8 mouse cellular contexts compared by ENCODE assay signal in genomic region chr7:99535741-99536501, GRCm38 (mm10). TPM values are rescaled to one million over a fixed set of nuclear protein-coding genes. Genes with fewer than 3 reads are reported as not detected.
DNase-seq lines count a peak whose midpoint lies in the region; ATAC-seq and TF ChIP-seq lines count a peak whose summit lies in the region.

No protein-coding gene starts in this region.

- H3K27ac ChIP-seq in kidney, adult 2 months (ENCODE audit: insufficient read depth, low read depth, low read length): peak overlapping the region; percentile 57
- no peak overlapping the region for H3K27ac ChIP-seq in ES-Bruce4 (ENCODE audit: insufficient read depth, low read length)
- peak overlapping the region; percentile 75; the same call in 1 of the 2 replicates for H3K27ac ChIP-seq in embryonic facial prominence, embryonic 14.5 days (replicated peaks; ENCODE audit: low read depth, low read length)
- peak overlapping the region; percentile 93 for H3K27ac ChIP-seq in lung, postnatal 0 days (ENCODE audit: low read length)

- peak overlapping the region; percentile 95 for H3K4me2 ChIP-seq in embryonic facial prominence, embryonic 14.5 days (ENCODE audit: low read depth, low read length)
- peak overlapping the region; percentile 92 for H3K4me2 ChIP-seq in lung, postnatal 0 days (replicated peaks; ENCODE audit: low read depth, low read length)

- ATAC-seq in embryonic facial prominence, embryonic 14.5 days (ENCODE audit: low read depth): peak; percentile 17; the same call in 1 of the 2 replicates
- ATAC-seq in lung, postnatal 0 days: peak; percentile 29

- TF ChIP-seq POLR2A in kidney, adult 2 months (IDR thresholded peaks at IDR 0.05; ENCODE audit: low read depth, low read length): no peak
- TF ChIP-seq POLR2A in ES-Bruce4 (IDR thresholded peaks at IDR 0.05; ENCODE audit: insufficient read depth, low read length): no peak

- TF ChIP-seq CTCF in kidney, adult 2 months (conservative IDR thresholded peaks at IDR 0.05; ENCODE audit: insufficient read depth, insufficient read length, low read depth, low read length): no peak
- TF ChIP-seq CTCF in ES-Bruce4 (IDR thresholded peaks at IDR 0.05; ENCODE audit: low read depth, low read length): no peak
- no peak for TF ChIP-seq CTCF in lung, postnatal 0 days (IDR thresholded peaks at IDR 0.05)

- peak overlapping the region; percentile 41 for H3K9ac ChIP-seq in ES-Bruce4 (ENCODE audit: low read depth, poor library complexity, severe bottlenecking)
- H3K9ac ChIP-seq in embryonic facial prominence, embryonic 14.5 days (ENCODE audit: low read depth, low read length): peak overlapping the region; percentile 80
- H3K9ac ChIP-seq in lung, postnatal 0 days (replicated peaks; ENCODE audit: low read depth): peak overlapping the region; percentile 88

- H3K4me3 ChIP-seq in kidney, adult 2 months (ENCODE audit: insufficient read depth, low read depth, low read length): peak overlapping the region; percentile 74
- peak overlapping the region; percentile 56 for H3K4me3 ChIP-seq in ES-Bruce4 (ENCODE audit: low read depth, low read length)
- peak overlapping the region; percentile 72 for H3K4me3 ChIP-seq in embryonic facial prominence, embryonic 14.5 days (ENCODE audit: low read depth, low read length)
- peak overlapping the region; percentile 74 for H3K4me3 ChIP-seq in lung, postnatal 0 days (ENCODE audit: low read depth, low read length)

- WGBS in kidney, adult 2 months: 10% methylated on average over 46 of the region's 46 CpGs
- WGBS in embryonic facial prominence, embryonic 14.5 days: 11% methylated on average over 24 of the region's 46 CpGs
- 9% methylated on average over 42 of the region's 46 CpGs for WGBS in lung, postnatal 0 days

- H3K9me3 ChIP-seq in ES-Bruce4 (replicated peaks; ENCODE audit: control insufficient read depth, insufficient read depth, low read length, poor library complexity, severe bottlenecking): no peaks in the 10 kb centered on the region
- H3K9me3 ChIP-seq in embryonic facial prominence, embryonic 14.5 days (ENCODE audit: control insufficient read depth, low read length): no peaks in the 10 kb centered on the region
- no peaks in the 10 kb centered on the region for H3K9me3 ChIP-seq in lung, postnatal 0 days (ENCODE audit: low read length)

- DNase-seq in kidney, adult 2 months: no peak
- no peak for DNase-seq in kidney, postnatal 4 days
- DNase-seq in embryonic facial prominence, embryonic 14.5 days (ENCODE audit: low spot score): no peak
- peak; percentile 87 for DNase-seq in induced T-regulatory cell, adult 2 months (ENCODE audit: low read depth)
- DNase-seq in lung, postnatal 0 days (ENCODE audit: low spot score): peak; percentile 82
- DNase-seq in retina, embryonic 14.5 days (ENCODE audit: low spot score): peak; percentile 34
- DNase-seq in urinary bladder, adult 2 months (ENCODE audit: low spot score): no peak

- H3K4me1 ChIP-seq in kidney, adult 2 months (ENCODE audit: control insufficient read depth, insufficient read depth, low read length): peaks cover 20% of the 10 kb centered on the region
- peaks cover 12% of the 10 kb centered on the region for H3K4me1 ChIP-seq in ES-Bruce4 (ENCODE audit: control insufficient read depth, insufficient read depth, low read length)
- H3K4me1 ChIP-seq in embryonic facial prominence, embryonic 14.5 days (ENCODE audit: control insufficient read depth, insufficient read depth, low read length): peaks cover 10% of the 10 kb centered on the region; the same call in 1 of the 2 replicates
- peaks cover 28% of the 10 kb centered on the region for H3K4me1 ChIP-seq in lung, postnatal 0 days (ENCODE audit: insufficient read depth, low read depth, low read length)

- H3K27me3 ChIP-seq in kidney, adult 2 months (replicated peaks; ENCODE audit: control insufficient read depth, insufficient read depth, low read length): no peaks in the 10 kb centered on the region
- H3K27me3 ChIP-seq in ES-Bruce4 (ENCODE audit: control insufficient read depth, insufficient read depth, low read length, poor library complexity, severe bottlenecking): no peaks in the 10 kb centered on the region
- H3K27me3 ChIP-seq in embryonic facial prominence, embryonic 14.5 days (replicated peaks; ENCODE audit: control insufficient read depth, insufficient read depth, low read length): no peaks in the 10 kb centered on the region
- H3K27me3 ChIP-seq in lung, postnatal 0 days (replicated peaks; ENCODE audit: insufficient read depth, low read length): no peaks in the 10 kb centered on the region

- no peaks in the 10 kb centered on the region for H3K36me3 ChIP-seq in kidney, adult 2 months (ENCODE audit: control insufficient read depth, insufficient read depth, low read length)
- H3K36me3 ChIP-seq in ES-Bruce4 (ENCODE audit: control insufficient read depth, insufficient read depth, low read length, poor library complexity, severe bottlenecking): no peaks in the 10 kb centered on the region
- H3K36me3 ChIP-seq in embryonic facial prominence, embryonic 14.5 days (ENCODE audit: control insufficient read depth, insufficient read depth, low read length): no peaks in the 10 kb centered on the region
- no peaks in the 10 kb centered on the region for H3K36me3 ChIP-seq in lung, postnatal 0 days (ENCODE audit: insufficient read depth, low read length)

- no peak for TF ChIP-seq EP300 in ES-Bruce4 (IDR thresholded peaks at IDR 0.05; ENCODE audit: insufficient read depth, low read depth, low read length)
- no peak for TF ChIP-seq EP300 in lung, postnatal 0 days (IDR thresholded peaks at IDR 0.05)

RNA-seq across cellular contexts. Expression of gene Arrb1, which starts 0.7 kb away (rescaled TPM):
- 47.1 and 48.8 TPM in 2 replicates for polyA plus RNA-seq in kidney, adult 2 months (2012; rRNA removed)
- 28.9 and 31.7 TPM in 2 replicates for polyA plus RNA-seq in ES-Bruce4 (2011; ENCODE audit: insufficient read depth, insufficient read length, low read depth, missing spikeins)
- polyA plus RNA-seq in embryonic facial prominence, embryonic 14.5 days (2014; fragmentation: Nextera tagmentation; extraction: Ambion mirVana): 2.8 and 3.8 TPM in 2 replicates
- polyA plus RNA-seq in lung, postnatal 0 days (2015; fragmentation: Nextera tagmentation; extraction: Ambion mirVana): 21.7 and 25.7 TPM in 2 replicates
- polyA plus RNA-seq in urinary bladder, adult 2 months (2012; rRNA removed): 45.4 and 60.4 TPM in 2 replicates

RNA-seq across cellular contexts. Expression of gene Rps3, which starts 52.4 kb away (rescaled TPM):
- polyA plus RNA-seq in kidney, adult 2 months (2012; rRNA removed): 240 and 386 TPM in 2 replicates
- polyA plus RNA-seq in ES-Bruce4 (2011; ENCODE audit: insufficient read depth, insufficient read length, low read depth, missing spikeins): 2,316 and 2,405 TPM in 2 replicates
- 876 and 912 TPM in 2 replicates for polyA plus RNA-seq in embryonic facial prominence, embryonic 14.5 days (2014; fragmentation: Nextera tagmentation; extraction: Ambion mirVana)
- polyA plus RNA-seq in lung, postnatal 0 days (2015; fragmentation: Nextera tagmentation; extraction: Ambion mirVana): 594 and 625 TPM in 2 replicates
- polyA plus RNA-seq in urinary bladder, adult 2 months (2012; rRNA removed): 1,354 and 1,732 TPM in 2 replicates

Comparison
In these comparisons a context has a peak if more than half of its experiments do, and no peak if none do; other contexts are left out.
1. DNase-seq: peak in induced T-regulatory cell, adult 2 months (single experiment), lung, postnatal 0 days (single experiment) and retina, embryonic 14.5 days (single experiment); none in kidney, adult 2 months (single experiment), kidney, postnatal 4 days (0 of 2), embryonic facial prominence, embryonic 14.5 days (single experiment) and urinary bladder, adult 2 months (single experiment).
2. Peak in every context shown above with its lines, with median percentiles within 50 percentile points of each other: H3K4me3 ChIP-seq and H3K9ac ChIP-seq.